Mouse (Mus musculus): Measurements from ENCODE around the gene Gucy1b2. TPM values are rescaled to one million over a fixed set of nuclear protein-coding genes. Genes with fewer than 3 reads are reported as not detected.

Gucy1b2 gene
- polyA plus RNA-seq, 1 experiment, result 0.12 TPM

DNA sequence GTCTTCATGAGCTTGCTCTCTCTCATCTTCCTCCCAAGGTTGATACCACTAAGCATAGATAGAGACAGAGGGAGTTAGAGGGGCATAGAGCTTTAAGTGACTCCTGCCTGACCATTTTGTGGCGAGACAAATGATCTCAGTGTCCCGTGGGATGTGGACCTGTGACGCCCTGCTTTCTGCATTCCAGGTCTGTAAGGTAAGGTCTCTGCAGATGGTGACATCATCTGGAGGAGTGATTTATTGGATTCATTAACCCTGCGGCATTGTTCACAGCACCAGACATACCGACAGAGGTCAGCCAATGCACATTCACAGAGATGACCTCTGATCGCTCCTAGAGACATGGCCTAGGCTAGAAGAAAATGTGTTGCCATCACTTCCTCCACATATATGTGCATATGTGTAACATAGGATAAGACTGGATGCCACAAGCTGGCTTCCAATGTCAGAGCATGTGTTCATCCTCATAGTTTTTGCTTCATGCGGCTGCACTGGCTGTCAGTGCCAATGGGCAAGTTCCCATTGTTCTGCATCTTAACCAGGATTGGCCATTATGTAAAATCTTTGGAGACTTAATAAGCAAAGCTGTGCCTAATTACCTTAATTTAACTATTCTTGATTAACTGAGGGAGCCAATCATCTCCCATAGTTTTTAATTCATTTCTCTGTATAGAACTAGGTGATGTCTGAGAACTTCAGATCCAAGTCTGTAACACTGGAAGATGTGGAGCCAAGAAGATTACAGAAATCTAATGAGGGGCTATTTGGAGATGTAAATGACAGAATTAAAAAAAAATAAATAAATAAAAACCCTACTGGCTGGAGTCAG, 9.5 kb downstream of the Gucy1b2 start:
- Histone ChIP-seq H3K27ac (ENCODE audit: control insufficient read depth, insufficient read depth, low read depth, low read length) (no peak overlapping the region), H3K4me3 (ENCODE audit: control insufficient read depth, low read depth, low read length) (no peak overlapping the region), H3K36me3 (ENCODE audit: control insufficient read depth, insufficient read depth, low read length) (no peaks in the 10 kb centered on the region), H3K27me3 (ENCODE audit: control insufficient read depth, insufficient read depth, low read length) (no peaks in the 10 kb centered on the region), H3K4me1 (ENCODE audit: control insufficient read depth, insufficient read depth, low read length) (no peaks in the 10 kb centered on the region)
- TF ChIP-seq POLR2A (IDR thresholded peaks at IDR 0.05; ENCODE audit: control insufficient read depth, low read depth, low read length) (no peak), CTCF (IDR thresholded peaks at IDR 0.05; ENCODE audit: control insufficient read depth, insufficient read depth, insufficient replicate concordance, low read depth, low read length) (no peak)

DNA sequence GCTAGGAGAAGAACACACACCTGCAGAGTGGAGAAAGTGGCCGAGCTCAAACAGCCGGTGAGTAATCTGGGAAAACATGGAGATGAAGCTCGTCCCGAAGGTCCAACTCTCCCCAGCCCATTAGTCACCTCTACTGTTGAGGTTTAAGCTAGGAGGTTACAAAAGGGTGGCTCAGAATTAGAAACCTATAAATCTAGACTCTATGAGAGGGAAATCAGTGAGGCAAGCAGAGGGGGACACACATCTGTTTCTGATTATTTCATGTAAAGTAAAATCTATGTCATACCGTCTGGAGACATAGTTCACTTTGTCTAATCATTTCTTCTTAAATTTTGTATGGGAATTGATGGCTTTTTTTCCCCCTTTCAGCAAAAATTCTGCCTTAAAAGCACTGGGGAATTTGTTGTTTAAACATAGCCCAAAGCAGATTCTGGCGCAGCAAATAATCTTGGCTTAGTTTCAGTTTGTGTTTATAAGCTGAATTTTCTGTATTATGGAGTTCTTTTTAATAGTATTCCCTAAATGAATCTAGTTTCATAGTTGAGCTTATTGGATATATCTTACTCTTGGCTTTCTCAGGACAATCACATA, 12.2 kb downstream of the Gucy1b2 start:
- Histone ChIP-seq H3K36me3 (ENCODE audit: control insufficient read depth, insufficient read depth, low read length) (no peaks in the 10 kb centered on the region), H3K27ac (ENCODE audit: control insufficient read depth, insufficient read depth, low read depth, low read length) (no peak overlapping the region), H3K27me3 (ENCODE audit: control insufficient read depth, insufficient read depth, low read length) (no peaks in the 10 kb centered on the region), H3K4me1 (ENCODE audit: control insufficient read depth, insufficient read depth, low read length) (no peaks in the 10 kb centered on the region), H3K4me3 (ENCODE audit: control insufficient read depth, low read depth, low read length) (no peak overlapping the region)
- no peak for TF ChIP-seq CTCF (IDR thresholded peaks at IDR 0.05; ENCODE audit: control insufficient read depth, insufficient read depth, insufficient replicate concordance, low read depth, low read length)
- no peak for TF ChIP-seq POLR2A (IDR thresholded peaks at IDR 0.05; ENCODE audit: control insufficient read depth, low read depth, low read length)

GRCm38 (mm10) chr14:62442971-62443370, 13.1 kb downstream of the Gucy1b2 start:
- Histone ChIP-seq H3K36me3 (ENCODE audit: control insufficient read depth, insufficient read depth, low read length) (no peaks in the 10 kb centered on the region), H3K27ac (ENCODE audit: control insufficient read depth, insufficient read depth, low read depth, low read length) (no peak overlapping the region), H3K4me1 (ENCODE audit: control insufficient read depth, insufficient read depth, low read length) (no peaks in the 10 kb centered on the region), H3K27me3 (ENCODE audit: control insufficient read depth, insufficient read depth, low read length) (no peaks in the 10 kb centered on the region), H3K4me3 (ENCODE audit: control insufficient read depth, low read depth, low read length) (no peak overlapping the region)
- TF ChIP-seq POLR2A (IDR thresholded peaks at IDR 0.05; ENCODE audit: control insufficient read depth, low read depth, low read length), result no peak
- TF ChIP-seq CTCF (IDR thresholded peaks at IDR 0.05; ENCODE audit: control insufficient read depth, insufficient read depth, insufficient replicate concordance, low read depth, low read length), result no peak

DNA sequence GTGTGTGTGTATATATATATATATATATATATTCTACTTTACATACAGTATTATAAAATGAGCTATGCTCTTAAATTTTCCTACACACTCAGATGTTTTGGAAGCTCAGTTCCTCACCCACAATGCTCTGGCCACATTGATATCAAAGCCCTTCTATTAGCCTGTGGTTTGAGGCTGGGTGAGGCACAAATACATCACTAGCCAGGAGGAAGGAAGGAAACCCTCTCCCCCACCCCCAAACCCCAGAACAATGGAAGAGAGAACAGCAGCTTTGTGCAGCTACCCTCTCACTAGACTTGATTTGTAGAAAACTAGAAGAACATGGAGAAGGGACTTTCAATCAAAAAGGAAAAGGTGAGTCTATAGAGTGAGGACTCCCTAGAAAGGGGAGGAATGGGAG, 16.1 kb downstream of the Gucy1b2 start:
- no peak for TF ChIP-seq POLR2A (IDR thresholded peaks at IDR 0.05; ENCODE audit: control insufficient read depth, low read depth, low read length)
- no peak for TF ChIP-seq CTCF (IDR thresholded peaks at IDR 0.05; ENCODE audit: control insufficient read depth, insufficient read depth, insufficient replicate concordance, low read depth, low read length)
- Histone ChIP-seq H3K4me1 (ENCODE audit: control insufficient read depth, insufficient read depth, low read length) (no peaks in the 10 kb centered on the region), H3K27me3 (ENCODE audit: control insufficient read depth, insufficient read depth, low read length) (no peaks in the 10 kb centered on the region), H3K36me3 (ENCODE audit: control insufficient read depth, insufficient read depth, low read length) (no peaks in the 10 kb centered on the region), H3K27ac (ENCODE audit: control insufficient read depth, insufficient read depth, low read depth, low read length) (no peak overlapping the region), H3K4me3 (ENCODE audit: control insufficient read depth, low read depth, low read length) (no peak overlapping the region)

GRCm38 (mm10) chr14:62438236-62438635, 17.9 kb downstream of the Gucy1b2 start:
- H3K4me1 ChIP-seq (ENCODE audit: control insufficient read depth, insufficient read depth, low read length), result no peaks in the 10 kb centered on the region
- no peak overlapping the region for H3K4me3 ChIP-seq (ENCODE audit: control insufficient read depth, low read depth, low read length)
- no peaks in the 10 kb centered on the region for H3K27me3 ChIP-seq (ENCODE audit: control insufficient read depth, insufficient read depth, low read length)
- H3K36me3 ChIP-seq (ENCODE audit: control insufficient read depth, insufficient read depth, low read length), result no peaks in the 10 kb centered on the region
- TF ChIP-seq POLR2A (IDR thresholded peaks at IDR 0.05; ENCODE audit: control insufficient read depth, low read depth, low read length), result no peak
- no peak for TF ChIP-seq CTCF (IDR thresholded peaks at IDR 0.05; ENCODE audit: control insufficient read depth, insufficient read depth, insufficient replicate concordance, low read depth, low read length)
- H3K27ac ChIP-seq (ENCODE audit: control insufficient read depth, insufficient read depth, low read depth, low read length), result no peak overlapping the region

- Histone ChIP-seq H3K27ac (ENCODE audit: control insufficient read depth, insufficient read depth, low read depth, low read length) (no peak overlapping the region), H3K36me3 (ENCODE audit: control insufficient read depth, insufficient read depth, low read length) (no peaks in the 10 kb centered on the region), H3K4me1 (ENCODE audit: control insufficient read depth, insufficient read depth, low read length) (no peaks in the 10 kb centered on the region), H3K27me3 (ENCODE audit: control insufficient read depth, insufficient read depth, low read length) (no peaks in the 10 kb centered on the region), H3K4me3 (ENCODE audit: control insufficient read depth, low read depth, low read length) (no peak overlapping the region)
- TF ChIP-seq POLR2A (IDR thresholded peaks at IDR 0.05; ENCODE audit: control insufficient read depth, low read depth, low read length), result no peak
- TF ChIP-seq CTCF (IDR thresholded peaks at IDR 0.05; ENCODE audit: control insufficient read depth, insufficient read depth, insufficient replicate concordance, low read depth, low read length), result no peak
These were observed 18.3 kb downstream of the Gucy1b2 start for GRCm38 (mm10) chr14:62437806-62438205.

- H3K27ac ChIP-seq (ENCODE audit: control insufficient read depth, insufficient read depth, low read depth, low read length), result no peak overlapping the region
- no peaks in the 10 kb centered on the region for H3K4me1 ChIP-seq (ENCODE audit: control insufficient read depth, insufficient read depth, low read length)
- H3K27me3 ChIP-seq (ENCODE audit: control insufficient read depth, insufficient read depth, low read length), result no peaks in the 10 kb centered on the region
- TF ChIP-seq POLR2A (IDR thresholded peaks at IDR 0.05; ENCODE audit: control insufficient read depth, low read depth, low read length) (no peak), CTCF (IDR thresholded peaks at IDR 0.05; ENCODE audit: control insufficient read depth, insufficient read depth, insufficient replicate concordance, low read depth, low read length) (no peak)
- H3K4me3 ChIP-seq (ENCODE audit: control insufficient read depth, low read depth, low read length), result no peak overlapping the region
- no peaks in the 10 kb centered on the region for H3K36me3 ChIP-seq (ENCODE audit: control insufficient read depth, insufficient read depth, low read length)
These were observed 30.8 kb downstream of the Gucy1b2 start for GRCm38 (mm10) chr14:62425277-62425691.
